Mouse (Mus musculus) brain, embryonic 14.5 days (tissue): ENCODE measurements at regions not wholly inside any gene's neighbourhood (a gene's known extent, or its start where the extent isn't known, plus 50 kb on each side); places are given as distances from the start of the nearest gene placed in this dataset.

ENCODE experiments used
- CTCF ChIP-seq: fragments of 200-500 bp; IDR thresholded peaks from 2 replicates; pipeline ENCODE4 v1.5.1; 2012; ENCODE audit warnings: inconsistent platforms, mild to moderate bottlenecking, moderate library complexity, borderline replicate concordance; ENCODE audit not compliant: insufficient read depth, insufficient read length; ENCODE audit errors: extremely low read depth
- POLR2A ChIP-seq: fragments of 200-500 bp; IDR thresholded peaks from 2 replicates; pipeline ENCODE4 v1.6.1; 2012; ENCODE audit warnings: mild to moderate bottlenecking, inconsistent platforms, borderline replicate concordance; ENCODE audit not compliant: poor library complexity, insufficient read depth, insufficient read length, severe bottlenecking; ENCODE audit errors: extremely low read depth

DNA sequence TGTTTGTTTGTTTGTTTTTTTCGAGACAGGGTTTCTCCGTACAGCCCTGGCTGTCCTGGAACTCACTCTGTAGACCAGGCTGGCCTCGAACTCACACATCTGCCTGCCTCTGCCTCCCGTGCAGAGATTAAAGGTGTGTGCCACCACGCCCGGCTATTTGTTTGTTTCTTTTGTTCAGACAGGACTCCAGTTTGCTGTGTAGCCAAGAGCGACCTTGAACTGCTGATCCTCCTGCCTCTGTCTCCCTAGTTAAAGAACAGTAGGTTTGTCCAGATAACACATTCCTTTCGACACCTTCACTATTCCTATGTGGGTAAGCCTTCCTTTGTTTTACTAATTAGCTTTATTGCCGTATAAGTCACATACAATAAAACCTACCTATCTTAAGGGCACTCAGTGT lies 52.0 kb upstream of the Larp1 start:
- TF ChIP-seq CTCF (no peak), POLR2A (no peak)
